Mouse (Mus musculus) heart, adult 11 months (tissue): Measurements from ENCODE around the gene Rbm43.

Experiments
- DNase-seq: peaks from one replicate; pipeline ENCODE4 v3.0.0; 2022

The Rbm43 gene

DNA sequence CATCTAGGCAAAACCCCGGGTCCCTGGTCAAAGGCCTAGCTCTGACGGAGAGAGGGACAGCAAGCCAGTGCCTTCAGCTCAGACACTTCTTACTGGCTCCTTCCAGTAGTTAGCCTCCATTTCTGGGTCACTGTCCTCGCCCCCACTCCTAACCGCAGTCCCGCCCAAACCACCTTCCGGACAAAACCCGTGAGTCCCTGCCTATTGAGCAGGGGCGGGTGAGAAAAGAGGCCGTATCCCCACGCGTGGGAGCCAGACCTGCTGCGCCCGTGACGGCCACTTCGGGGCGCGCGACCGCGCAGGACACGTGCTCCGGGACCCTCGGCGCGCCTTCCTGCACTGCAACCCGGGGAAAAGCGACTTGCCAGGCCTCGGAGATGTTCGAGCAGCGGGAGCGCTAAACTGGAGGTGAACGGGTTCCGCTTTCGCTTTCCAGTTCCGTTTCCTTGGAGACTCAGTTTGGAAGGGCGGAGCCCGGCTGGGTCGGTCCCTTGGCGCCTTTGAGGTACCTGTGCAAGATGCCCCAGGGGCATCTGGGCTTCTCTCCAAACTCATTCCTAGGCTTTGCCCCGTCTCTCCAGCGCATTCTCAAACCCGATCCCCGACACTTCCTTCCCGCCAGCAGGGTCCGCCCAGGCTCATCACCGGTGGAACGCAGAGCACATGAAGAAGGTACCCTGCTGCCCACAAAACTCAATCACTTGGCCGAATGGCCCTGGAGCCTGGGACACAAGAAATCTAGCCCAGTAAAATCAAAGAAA is at the start of gene Rbm43:
Gene Rbm43 (minus strand): TSS at position 590 of the 761 bp plus-strand sequence.
- peak; percentile 98 for DNase-seq

DNA sequence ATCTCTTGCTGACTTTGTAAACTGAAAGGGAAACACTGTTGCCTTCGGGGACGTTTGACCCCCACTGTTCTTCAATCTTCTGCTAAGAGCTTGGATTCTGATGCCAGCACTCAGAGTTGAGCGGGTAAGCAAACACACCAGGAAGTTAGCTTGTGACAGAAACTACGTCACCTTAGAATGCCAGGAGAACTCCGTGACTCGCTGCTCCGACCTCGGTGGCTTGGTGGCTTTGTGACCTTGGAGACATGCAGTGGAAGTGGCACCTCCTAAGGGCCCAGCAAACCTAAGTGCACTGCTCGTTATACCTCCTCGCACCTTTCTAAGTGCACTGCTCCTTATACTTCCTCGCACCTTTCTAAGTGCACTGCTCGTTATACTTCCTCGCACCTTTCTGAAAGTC is 47.3 kb upstream of the Rbm43 start:
- DNase-seq = no peak

DNA sequence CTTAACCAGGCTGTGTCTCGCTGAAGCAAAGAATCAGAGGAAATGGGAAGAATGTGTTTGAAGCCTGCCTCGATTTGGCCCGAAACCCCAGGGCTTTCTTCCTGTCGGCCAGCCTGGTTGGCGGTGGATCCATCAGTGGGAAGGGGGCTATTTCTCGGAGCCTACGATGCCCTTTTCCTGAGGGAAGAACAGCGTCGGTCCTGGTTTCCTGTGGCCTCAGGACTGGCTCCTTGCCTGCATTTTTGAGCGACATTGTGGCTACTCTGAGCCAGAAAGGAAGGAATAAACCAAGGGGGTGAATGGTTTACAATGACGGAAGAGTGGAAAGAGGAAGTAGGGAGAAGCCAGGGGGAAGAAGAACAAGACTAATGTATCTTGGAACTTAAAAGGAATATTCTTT is 46.7 kb upstream of the Rbm43 start:
- peak; percentile 96 for DNase-seq

DNA sequence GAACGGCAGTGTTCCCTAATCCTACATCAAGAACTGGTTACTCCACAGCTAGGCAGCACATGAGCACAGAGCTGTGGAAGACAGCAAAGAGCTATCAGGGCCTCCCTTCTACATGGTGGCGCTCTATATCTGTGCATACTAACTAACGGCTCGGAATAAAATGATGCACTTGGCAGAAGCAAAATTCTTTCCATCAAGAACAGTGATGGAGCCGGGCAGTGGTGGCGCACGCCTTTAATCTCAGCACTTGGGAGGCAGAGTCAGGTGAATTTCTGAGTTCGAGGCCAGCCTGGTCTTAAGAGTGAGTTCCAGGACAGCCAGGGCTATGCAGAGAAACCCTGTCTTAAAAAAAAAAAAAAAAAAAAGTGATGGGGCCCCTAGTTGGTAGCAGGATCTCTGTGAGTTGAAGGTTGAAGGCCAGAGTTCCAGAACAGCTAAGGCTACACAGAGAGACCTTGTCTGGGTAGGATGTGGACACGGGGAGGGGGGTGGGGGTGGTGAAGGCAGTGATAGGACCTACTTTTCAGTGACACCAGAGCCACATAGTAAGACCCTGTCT is 38.5 kb upstream of the Rbm43 start, which contains the start of gene Nmi:
Gene Nmi (minus strand): TSS at position 85 of the 559 bp plus-strand sequence.
- DNase-seq = peak; percentile 88

DNA sequence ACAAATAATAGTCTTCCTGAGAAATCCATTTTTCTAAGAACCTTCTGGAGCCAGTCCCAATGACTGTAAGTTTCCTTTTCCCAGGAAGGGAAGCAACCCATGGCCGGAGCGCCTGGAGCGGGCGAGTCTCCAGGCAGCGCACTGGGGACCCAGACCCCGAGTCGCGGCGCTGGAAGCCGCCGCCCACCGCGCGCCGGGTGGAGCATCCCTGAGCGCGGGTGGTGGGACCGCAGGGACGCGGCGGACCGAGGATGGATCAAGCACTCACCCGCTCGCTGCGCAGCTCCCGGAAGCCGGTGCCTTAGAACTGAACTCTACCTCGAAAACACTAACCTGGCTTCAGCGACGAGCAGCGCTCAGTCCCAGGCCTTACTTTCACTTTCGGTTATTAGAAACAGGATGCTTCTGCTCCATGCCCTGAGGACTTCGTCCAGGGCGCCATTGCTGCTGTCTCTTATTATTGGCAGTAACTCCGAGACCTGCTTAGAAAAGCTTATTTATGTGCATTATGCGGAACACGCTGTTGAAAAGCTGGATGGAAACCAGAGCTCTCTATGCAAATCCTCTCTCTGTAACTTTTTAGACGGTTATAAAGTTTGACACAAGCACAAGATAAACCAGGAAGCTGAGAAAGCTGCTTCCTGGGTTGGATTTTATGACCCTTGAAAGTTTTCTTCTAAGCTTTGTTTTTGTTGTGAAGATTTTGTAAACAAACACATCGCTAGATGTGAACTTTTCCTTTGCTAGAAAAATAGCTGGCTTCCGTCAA is 37.9 kb upstream of the Rbm43 start:
- peak; percentile 97 for DNase-seq

DNA sequence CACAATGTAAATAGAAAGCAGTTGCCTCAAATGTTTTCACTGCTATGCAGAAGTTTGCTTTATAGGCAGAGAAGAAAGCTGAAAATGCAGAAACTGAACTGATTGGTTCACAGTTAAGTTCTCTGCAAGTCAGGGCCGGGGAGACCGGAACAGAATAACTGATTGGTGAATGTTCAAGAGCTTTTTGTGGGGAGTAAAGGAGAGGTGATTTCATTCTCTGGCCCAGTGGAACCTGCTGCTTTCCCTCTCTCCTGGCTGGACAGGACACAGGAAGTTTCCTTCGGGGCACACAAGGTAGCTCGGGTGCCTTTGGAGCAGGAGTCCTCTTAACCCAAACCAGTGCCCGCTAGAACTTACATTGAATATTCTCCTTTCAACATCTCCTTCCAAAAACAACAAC is 37.2 kb upstream of the Rbm43 start:
- peak; percentile 95 for DNase-seq

DNA sequence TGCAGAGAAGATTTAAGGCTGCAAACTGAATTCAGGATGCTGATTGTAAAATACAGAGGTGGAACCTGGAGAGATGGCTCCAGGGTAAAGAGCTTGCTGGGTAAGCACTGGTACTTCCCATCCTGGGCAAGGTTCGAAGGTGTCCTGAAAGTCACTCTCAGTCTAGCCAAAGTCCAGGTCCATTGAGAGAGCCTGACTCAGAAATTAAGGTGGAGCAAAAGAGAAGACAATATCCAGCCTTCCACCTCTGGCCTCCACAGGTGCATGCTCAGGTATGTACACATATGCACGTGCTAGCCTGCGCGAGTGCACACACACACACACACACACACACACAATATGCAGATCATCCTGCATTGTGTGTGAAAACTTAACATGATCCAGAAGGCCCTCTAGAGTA is 35.9 kb upstream of the Rbm43 start:
- DNase-seq = no peak

DNA sequence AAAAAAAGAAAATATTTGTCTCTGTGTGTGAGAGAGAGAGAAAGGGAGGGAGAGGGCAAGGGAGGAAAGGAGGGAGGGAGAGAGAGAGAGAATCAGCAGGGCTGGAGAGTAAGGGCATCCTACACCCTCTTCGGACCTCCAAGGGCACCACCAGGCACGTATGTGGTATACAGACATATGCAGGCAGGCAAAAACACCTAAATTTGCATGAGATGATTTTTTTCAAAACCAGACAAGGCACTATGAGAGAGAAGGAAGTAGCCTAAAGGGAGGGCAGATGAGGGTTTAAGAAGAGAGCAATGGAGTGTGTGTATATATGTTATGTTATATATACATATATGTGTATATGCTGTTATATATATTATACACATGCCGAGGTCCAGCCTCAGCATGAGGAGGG is 32.3 kb upstream of the Rbm43 start:
- no peak for DNase-seq

DNA sequence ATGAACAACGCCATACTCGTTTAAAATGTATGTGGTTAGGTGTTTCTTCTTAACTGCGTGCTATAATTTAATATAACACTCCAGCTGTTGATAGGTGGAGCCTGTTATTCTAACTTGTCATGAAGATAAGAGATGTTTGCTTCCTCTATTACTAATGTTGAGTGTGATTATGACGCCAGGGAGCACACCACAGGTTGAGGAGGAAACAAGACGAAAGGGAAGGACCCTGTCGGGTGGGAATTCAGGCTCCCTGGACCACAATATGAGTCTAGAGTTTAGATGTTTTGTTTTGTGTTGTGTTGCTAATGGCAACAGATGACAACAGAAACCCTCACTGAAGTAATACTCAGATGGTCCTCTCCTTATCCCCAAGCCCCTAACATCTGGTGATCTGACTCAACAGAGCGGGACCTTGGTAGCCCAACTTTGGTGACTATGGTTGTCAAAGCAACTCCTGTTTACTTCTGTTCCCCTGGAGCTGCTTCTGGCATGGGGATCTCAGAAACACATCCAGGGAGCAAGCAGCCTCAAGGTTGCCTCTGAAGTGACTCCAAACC is 18.8 kb upstream of the Rbm43 start:
- DNase-seq = peak; percentile 88

DNA sequence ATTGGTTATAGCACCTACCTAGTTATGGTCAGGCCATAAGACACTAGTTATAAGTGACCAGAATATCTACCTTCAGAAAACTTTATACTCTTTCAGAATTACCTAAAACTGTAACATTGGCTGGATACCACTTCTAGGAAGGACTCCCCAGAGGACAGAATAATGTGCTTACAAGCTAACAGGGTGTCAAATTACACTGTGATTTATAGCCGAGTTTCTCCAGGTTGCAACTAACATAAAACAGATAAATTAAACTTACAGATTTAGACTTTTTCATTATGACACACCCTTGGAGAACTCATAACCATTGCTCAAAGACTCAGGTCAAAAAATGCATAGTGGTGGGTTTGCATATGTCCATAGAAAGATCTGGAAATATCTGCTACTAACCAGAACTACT is 15.9 kb upstream of the Rbm43 start:
- DNase-seq = no peak

DNA sequence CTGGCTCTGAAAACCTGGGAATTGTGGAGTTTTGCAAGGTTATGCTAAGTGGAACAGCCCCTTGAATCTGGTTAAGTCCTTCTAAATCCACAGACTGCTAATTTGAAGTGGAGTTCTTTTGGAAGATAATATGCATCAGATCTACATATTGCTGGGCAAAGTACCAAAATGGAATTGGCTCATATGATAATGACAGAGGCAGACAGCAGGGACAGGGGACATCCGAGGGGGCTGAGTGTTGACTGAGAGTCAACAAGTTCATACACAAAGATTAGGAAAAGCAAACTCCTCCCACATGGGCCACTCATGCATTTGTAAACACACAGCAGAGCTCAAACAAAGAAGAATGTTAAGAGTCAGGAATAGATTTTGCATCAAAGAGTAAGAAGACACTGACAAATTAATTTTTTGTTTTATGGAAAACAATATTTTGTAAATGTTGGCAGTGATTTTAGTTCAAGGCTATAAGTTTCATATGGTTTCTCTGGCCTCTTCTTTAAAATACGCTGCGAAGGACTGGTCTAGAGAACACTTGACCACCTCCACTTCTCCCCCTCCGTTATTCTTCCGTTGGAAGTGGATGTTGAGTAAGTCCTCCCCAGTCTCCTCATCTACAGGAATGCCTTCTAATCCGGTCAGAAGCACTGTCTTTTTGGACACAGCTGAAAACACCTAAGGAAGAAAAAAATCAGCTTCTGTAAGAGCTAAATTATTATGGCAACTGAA is 13.3 kb upstream of the Rbm43 start:
- no peak for DNase-seq

DNA sequence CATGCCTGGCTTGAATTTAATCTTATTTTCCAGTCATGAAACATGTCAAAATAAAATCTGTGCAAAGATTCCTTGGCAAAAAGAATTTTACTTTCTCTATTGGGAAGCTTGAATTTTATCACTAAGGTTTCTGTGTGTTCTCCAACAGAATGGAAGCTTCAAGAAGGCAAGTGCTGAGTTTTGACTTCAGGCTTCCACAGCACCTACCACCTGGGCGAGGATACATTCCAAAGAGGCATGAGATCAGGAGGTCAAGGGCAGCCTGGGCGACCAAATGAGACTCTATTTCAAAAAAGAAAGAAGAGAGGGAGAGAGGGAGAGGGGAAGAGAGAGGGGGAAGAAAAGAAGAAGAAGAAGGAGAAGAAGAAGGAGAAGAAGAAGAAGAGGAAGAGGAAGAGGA is 10.8 kb upstream of the Rbm43 start:
- DNase-seq = no peak

DNA sequence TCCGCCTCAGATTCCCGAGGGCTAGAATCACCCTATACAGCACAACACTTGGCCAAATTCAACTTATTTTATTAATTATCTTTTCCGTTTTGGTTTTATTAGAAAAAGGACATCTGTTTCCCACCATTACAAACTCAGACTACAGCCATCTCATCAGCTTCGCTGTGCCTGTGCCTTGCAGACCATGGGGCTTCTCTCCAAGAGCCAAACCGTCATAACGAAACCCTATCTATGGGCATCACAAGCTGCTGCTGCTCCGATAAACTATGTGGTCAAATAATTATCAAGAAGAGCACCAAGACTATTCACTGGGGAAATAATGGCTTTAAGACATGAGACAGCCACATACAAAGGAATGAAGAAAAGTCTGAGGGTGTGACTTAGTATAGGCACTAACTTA is 6.9 kb upstream of the Rbm43 start:
- no peak for DNase-seq

DNA sequence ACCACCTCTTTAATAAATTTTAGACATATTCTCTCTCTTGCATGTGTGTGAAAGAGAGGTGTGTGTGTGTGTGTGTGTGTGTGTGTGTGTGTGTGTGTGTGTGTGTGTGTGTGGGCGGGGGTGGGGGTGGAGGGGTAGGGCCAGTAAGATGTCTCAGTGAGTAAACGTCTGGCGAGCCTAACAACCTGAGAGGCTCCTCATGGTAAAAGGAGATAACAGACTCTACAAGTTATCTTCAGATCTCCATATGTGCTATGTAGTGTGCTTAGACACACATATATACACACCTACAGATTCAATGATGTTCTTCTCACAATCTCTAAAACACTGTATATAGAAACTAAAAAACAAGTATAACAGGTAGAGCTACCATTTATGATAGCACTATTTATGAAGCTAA is 3.8 kb upstream of the Rbm43 start:
- no peak for DNase-seq

DNA sequence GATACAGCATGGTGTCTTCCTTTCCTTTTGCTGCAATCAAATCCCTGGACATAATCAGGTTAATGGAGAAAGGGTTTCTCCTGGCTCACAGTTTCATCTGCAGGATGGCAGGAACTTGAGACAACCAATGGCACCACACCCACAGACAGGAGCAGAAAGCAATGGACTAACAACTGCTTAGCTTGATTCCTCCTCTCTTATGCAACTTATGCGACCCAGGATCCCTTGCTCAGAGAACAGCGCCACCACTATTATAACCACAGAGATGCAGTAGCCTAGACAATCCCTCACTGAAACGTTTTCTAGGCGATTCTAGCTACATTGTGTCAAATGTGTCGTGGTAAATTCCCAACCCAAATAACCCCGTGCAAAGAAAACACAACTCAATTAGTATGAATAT is 2.0 kb upstream of the Rbm43 start:
- DNase-seq = peak; percentile 74

DNA sequence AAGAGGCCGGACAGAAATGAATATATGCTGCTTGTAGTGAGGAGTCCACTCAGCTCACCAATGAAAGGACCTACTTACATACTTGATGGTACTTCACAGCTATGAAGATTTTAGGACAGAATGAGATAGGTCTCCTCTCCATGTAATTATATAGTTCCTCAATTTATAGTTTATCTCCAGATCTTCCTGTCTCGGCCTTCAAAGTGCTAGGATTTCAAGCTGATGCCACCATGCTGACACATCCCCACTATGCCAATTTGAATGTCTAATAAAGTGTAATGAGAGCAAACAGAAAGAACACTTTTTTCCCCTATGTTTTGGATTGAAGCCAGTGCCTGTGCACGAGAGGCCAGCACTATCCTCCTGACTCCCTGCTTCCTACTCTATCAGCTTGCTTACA is 1.6 kb upstream of the Rbm43 start:
- peak; percentile 44 for DNase-seq

DNA sequence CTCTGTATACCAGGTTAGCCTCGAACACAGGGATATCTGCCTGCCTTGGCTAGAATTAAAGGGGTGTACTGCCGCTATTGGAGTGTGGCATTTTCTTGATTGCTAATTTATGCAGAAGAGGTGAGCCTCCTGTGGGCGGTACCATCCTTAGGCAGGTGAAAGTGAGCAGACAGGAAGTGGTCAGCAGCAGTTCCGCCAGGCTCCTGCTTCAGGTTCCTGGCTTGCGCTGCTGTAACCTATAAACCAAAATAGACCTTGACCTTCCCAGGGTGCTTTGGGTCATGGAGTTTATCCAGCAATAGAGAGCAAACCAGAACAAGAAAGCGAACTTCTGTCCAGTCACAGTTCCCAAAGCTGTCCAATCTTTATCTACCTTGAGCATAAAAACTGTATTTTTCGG is 958 bp upstream of the Rbm43 start:
- peak; percentile 85 for DNase-seq

DNA sequence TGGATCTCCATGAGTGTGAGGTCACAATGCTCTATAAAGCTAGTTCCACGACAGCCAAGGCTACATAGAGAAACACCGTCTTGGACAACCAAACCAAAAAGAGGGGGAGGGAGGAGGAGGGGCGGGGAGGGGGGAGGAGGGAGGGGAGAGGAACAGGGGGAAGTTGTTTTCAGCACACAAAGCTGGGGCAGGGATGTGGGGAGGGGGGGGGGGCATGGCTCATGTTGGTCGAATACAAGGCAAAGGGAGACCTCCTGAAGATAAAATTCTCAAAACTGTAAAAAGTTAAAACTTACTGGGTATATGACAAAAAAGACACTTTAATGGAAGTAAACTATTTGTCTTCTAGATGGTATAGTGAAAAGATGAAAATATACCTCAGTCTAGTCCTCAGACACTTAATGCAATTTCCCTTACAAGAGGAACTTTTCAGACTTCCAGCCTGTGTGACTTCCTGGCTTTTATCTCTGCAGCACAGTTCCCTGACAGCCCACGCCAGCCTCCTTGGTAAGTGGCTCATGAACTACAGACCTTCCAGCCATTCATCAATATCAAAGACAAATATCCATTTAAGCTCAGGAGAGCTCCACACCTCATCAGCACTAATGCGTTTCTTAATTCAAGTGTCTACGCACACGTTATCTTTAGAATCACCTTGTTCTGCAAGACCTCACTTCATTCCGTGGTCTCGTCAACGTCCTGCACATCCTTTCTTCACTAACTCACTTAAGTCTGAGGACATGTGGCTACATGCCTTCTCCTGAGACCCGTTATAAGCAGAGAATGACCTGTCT is 1.4 kb downstream of the Rbm43 start:
- DNase-seq = peak; percentile 85

DNA sequence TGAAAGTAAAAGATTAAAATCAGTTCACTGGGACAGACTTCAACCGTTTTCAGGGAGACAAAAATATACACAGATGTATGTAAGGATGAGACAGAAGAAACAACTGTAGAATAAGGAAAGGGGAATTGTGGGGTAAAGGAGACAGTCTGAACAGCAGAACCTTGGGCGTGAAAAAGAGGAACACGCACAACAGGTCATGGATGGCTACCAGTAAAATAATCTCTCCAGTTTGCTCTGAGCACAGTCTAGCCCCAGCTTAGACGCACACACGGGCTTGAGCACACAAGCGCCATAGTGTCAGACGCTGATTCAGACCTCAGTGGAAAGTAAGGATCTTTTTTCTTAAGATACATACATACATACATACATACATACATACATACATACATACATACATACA is 3.7 kb downstream of the Rbm43 start:
- peak; percentile 19 for DNase-seq

DNA sequence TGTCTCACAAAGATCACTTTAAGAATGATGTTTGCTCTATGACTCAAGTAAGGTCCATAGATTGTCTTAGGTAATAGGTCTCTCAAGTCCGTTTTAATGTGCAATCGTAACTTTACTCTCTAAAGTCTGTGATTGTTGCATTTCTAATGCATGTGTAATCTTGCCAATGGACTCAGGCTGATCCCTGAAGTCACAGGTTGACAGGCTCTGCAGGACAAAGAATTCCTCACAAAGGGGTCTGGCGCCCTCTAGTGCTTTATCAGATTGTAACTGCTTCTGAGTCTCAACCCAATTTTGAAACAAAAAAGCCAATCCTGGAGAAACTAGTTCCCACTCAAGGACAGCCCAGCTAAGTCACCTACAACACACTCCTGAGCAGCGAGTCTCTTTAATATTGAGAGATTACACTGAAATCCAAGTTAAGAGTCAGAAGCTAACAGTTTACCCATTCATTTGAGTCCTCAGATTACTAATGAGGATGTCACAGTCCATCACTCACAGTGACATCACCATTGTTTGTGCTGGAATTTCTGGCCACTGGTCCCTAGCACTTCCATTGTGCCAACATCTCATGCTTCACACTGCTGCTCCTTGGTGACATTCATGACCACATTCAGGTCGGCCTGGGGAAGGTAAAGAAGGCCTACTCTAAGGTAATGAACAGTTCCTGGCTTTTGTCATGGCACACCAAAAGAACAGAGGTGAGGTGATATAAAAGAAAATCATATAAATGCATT is 19.9 kb downstream of the Rbm43 start:
- DNase-seq = peak; percentile 89

DNA sequence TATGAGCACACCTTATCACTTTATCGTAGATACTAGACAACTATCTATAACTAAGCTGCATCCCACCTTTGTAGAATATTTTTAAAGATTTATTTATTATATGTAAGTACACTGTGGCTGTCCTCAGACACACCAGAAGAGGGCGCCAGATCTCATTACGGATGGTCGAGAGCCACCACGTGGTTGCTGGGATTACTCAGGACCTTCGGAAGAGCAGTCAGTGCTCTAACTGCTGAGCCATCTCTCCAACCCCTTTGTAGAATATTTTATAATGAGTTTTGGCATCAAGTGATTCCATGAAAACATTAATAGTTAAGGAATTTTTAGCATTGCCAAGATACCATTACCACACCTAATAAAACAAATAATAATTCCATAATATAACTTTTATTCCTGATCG is 20.4 kb downstream of the Rbm43 start:
- peak; percentile 75 for DNase-seq
